Mouse (Mus musculus) ES-Bruce4 (cell line): ENCODE measurements around the gene Camsap2. TPM values are rescaled to one million over a fixed set of nuclear protein-coding genes. Genes with fewer than 3 reads are reported as not detected.

Experiments used
- H3K27ac ChIP-seq: 2 replicates; pipeline ENCODE4 v1.5.1; 2012; ENCODE audit warnings: low read length, inconsistent platforms; ENCODE audit not compliant: insufficient read depth
- H3K27me3 ChIP-seq: 2 replicates; pipeline ENCODE4 v1.6.1; 2012; ENCODE audit warnings: mild to moderate bottlenecking, low read length, inconsistent platforms; ENCODE audit not compliant: control insufficient read depth, poor library complexity, insufficient read depth, severe bottlenecking
- H3K36me3 ChIP-seq: 2 replicates; pipeline ENCODE4 v1.6.1; 2012; ENCODE audit warnings: inconsistent platforms, mild to moderate bottlenecking, low read length, moderate library complexity; ENCODE audit not compliant: control insufficient read depth, poor library complexity, insufficient read depth, severe bottlenecking
- H3K4me1 ChIP-seq: one replicate; pipeline ENCODE4 v1.8.1; 2011; ENCODE audit warnings: low read length; ENCODE audit not compliant: control insufficient read depth, insufficient read depth
- H3K4me3 ChIP-seq: 2 replicates; pipeline ENCODE4 v1.5.1; 2011; ENCODE audit warnings: low read depth, mild to moderate bottlenecking, low read length
- H3K9ac ChIP-seq: 2 replicates; pipeline ENCODE4 v1.6.1; 2012; ENCODE audit warnings: low read depth, mild to moderate bottlenecking, inconsistent platforms; ENCODE audit not compliant: poor library complexity, severe bottlenecking
- H3K9me3 ChIP-seq: replicated peaks from 2 replicates; pipeline ENCODE4 v1.6.1; 2012; ENCODE audit warnings: mild to moderate bottlenecking, low read length, inconsistent platforms; ENCODE audit not compliant: control insufficient read depth, poor library complexity, insufficient read depth, severe bottlenecking
- CTCF ChIP-seq: IDR thresholded peaks from one replicate; pipeline ENCODE4 v1.8.1; 2011; ENCODE audit warnings: low read depth, low read length
- EP300 ChIP-seq: IDR thresholded peaks from 2 replicates; pipeline ENCODE4 v1.6.1; 2011; ENCODE audit warnings: low read depth, low read length; ENCODE audit not compliant: insufficient read depth
- POLR2A ChIP-seq: IDR thresholded peaks from one replicate; pipeline ENCODE4 v1.8.1; 2011; ENCODE audit warnings: low read length; ENCODE audit not compliant: insufficient read depth
- polyA plus RNA-seq: library from polyadenylated mRNA; stranded (reverse); fragments of >200 nt; gene quantifications from 2 replicates; pipeline ENCODE4 v1.2.4, GENCODE M21; 2011; ENCODE audit warnings: low read depth; ENCODE audit not compliant: missing spikeins, insufficient read depth, insufficient read length

Gene Camsap2
- polyA plus RNA-seq, 1 experiment = 37.0 TPM

- Histone ChIP-seq H3K9me3 (no peaks in the 10 kb centered on the region), H3K36me3 (no peaks in the 10 kb centered on the region), H3K4me3 (no peak overlapping the region), H3K9ac (no peak overlapping the region), H3K4me1 (no peaks in the 10 kb centered on the region), H3K27me3 (no peaks in the 10 kb centered on the region), H3K27ac (no peak overlapping the region)
- TF ChIP-seq POLR2A (no peak), EP300 (no peak), CTCF (no peak)
These were observed 2.2 kb upstream of the Camsap2 start for GRCm38 (mm10) chr1:136348137-136348536.

- Histone ChIP-seq H3K27ac (no peak overlapping the region), H3K27me3 (no peaks in the 10 kb centered on the region), H3K4me1 (no peaks in the 10 kb centered on the region), H3K36me3 (no peaks in the 10 kb centered on the region), H3K9ac (no peak overlapping the region), H3K4me3 (no peak overlapping the region), H3K9me3 (no peaks in the 10 kb centered on the region)
- TF ChIP-seq CTCF (no peak), EP300 (no peak), POLR2A (no peak)
These were observed 1.2 kb upstream of the Camsap2 start for GRCm38 (mm10) chr1:136347140-136347539.

- Histone ChIP-seq H3K36me3 (no peaks in the 10 kb centered on the region), H3K27ac (no peak overlapping the region), H3K9ac (peak overlapping the region; percentile 84), H3K4me3 (peak overlapping the region; percentile 77), H3K27me3 (no peaks in the 10 kb centered on the region), H3K4me1 (no peaks in the 10 kb centered on the region), H3K9me3 (no peaks in the 10 kb centered on the region)
- TF ChIP-seq POLR2A (no peak), CTCF (no peak), EP300 (no peak)
These were observed 600 bp upstream of the Camsap2 start for GRCm38 (mm10) chr1:136346373-136347035.

- Histone ChIP-seq H3K27ac (no peak overlapping the region), H3K36me3 (no peaks in the 10 kb centered on the region), H3K4me3 (peak overlapping the region; percentile 95), H3K27me3 (no peaks in the 10 kb centered on the region), H3K9ac (peak overlapping the region; percentile 84), H3K4me1 (no peaks in the 10 kb centered on the region), H3K9me3 (no peaks in the 10 kb centered on the region)
- no peak for TF ChIP-seq POLR2A
- no peak for TF ChIP-seq CTCF
- no peak for TF ChIP-seq EP300
These were observed 993 bp downstream of the Camsap2 start for GRCm38 (mm10) chr1:136344768-136345453.

GRCm38 (mm10) chr1:136344281-136344680, 1.6 kb downstream of the Camsap2 start:
- Histone ChIP-seq H3K36me3 (no peaks in the 10 kb centered on the region), H3K9ac (peak overlapping the region; percentile 84), H3K4me3 (no peak overlapping the region), H3K4me1 (no peaks in the 10 kb centered on the region), H3K27me3 (no peaks in the 10 kb centered on the region), H3K27ac (no peak overlapping the region), H3K9me3 (no peaks in the 10 kb centered on the region)
- TF ChIP-seq EP300 (no peak), CTCF (no peak), POLR2A (no peak)

- Histone ChIP-seq H3K27ac (no peak overlapping the region), H3K9ac (no peak overlapping the region), H3K4me3 (no peak overlapping the region), H3K27me3 (no peaks in the 10 kb centered on the region), H3K36me3 (no peaks in the 10 kb centered on the region), H3K9me3 (no peaks in the 10 kb centered on the region), H3K4me1 (no peaks in the 10 kb centered on the region)
- TF ChIP-seq EP300 (no peak), POLR2A (no peak), CTCF (no peak)
These were observed 2.2 kb downstream of the Camsap2 start for GRCm38 (mm10) chr1:136343727-136344126.
